10 mouse cellular contexts compared by ENCODE assay signal in genomic region chr7:64357405-64357804, GRCm38 (mm10). TPM values are rescaled to one million over a fixed set of nuclear protein-coding genes. Genes with fewer than 3 reads are reported as not detected.
DNase-seq lines count a peak whose midpoint lies in the region; ATAC-seq and TF ChIP-seq lines count a peak whose summit lies in the region.
"Had no signal": no experiment of that assay in that cellular context is flagged by ENCODE, and none has a peak within 500 bp of the region (broad histone marks: within the 10 kb centered on the region; RNA-seq: fewer than 3 reads in every experiment).

No protein-coding gene starts in this region.

- H3K4me1 ChIP-seq in cortical plate, adult 2 months (ENCODE audit: control insufficient read depth, insufficient read depth, low read length) = peaks cover 2% of the 10 kb centered on the region; the same call in 1 of the 2 replicates
- no peaks in the 10 kb centered on the region for H3K4me1 ChIP-seq in embryonic facial prominence, embryonic 10.5 days

- no peaks in the 10 kb centered on the region for H3K27me3 ChIP-seq in embryonic facial prominence, embryonic 10.5 days (replicated peaks; ENCODE audit: low read depth, poor library complexity, severe bottlenecking)
- H3K27me3 ChIP-seq: heart, embryonic 13.5 days had no signal

- no peak for ATAC-seq in megakaryocyte progenitor cell, adult 5-6 weeks (replicated peaks; ENCODE audit: poor library complexity)

- H3K9me3 ChIP-seq in embryonic facial prominence, embryonic 10.5 days = no peaks in the 10 kb centered on the region
- H3K9me3 ChIP-seq: heart, embryonic 13.5 days had no signal

- H3K27ac ChIP-seq in cortical plate, adult 2 months (ENCODE audit: insufficient read depth, low read length) = peak overlapping the region; percentile 57
- no peak overlapping the region for H3K27ac ChIP-seq in embryonic facial prominence, embryonic 10.5 days (replicated peaks)
- H3K27ac ChIP-seq: heart, embryonic 13.5 days had no signal

- H3K4me3 ChIP-seq in cortical plate, adult 2 months (ENCODE audit: insufficient read depth, low read length) = no peak overlapping the region
- no peak overlapping the region for H3K4me3 ChIP-seq in embryonic facial prominence, embryonic 10.5 days
- H3K4me3 ChIP-seq: heart, embryonic 13.5 days; myocyte had no signal

- 86% methylated on average over 9 of the region's 9 CpGs for WGBS in embryonic facial prominence, embryonic 10.5 days

- peak; percentile 85 for DNase-seq in ovary, adult 18-20 months (ENCODE audit: low spot score)
- no peak for DNase-seq in ovary, postnatal 10 days (ENCODE audit: low spot score)
- peak; percentile 27 to 80 for DNase-seq in layer of hippocampus, adult 18-20 months (ENCODE audit: low spot score in 2 of 2)
- DNase-seq in lung, postnatal 14 days = peak; percentile 82
- no peak for DNase-seq in embryonic facial prominence, embryonic 10.5 days (ENCODE audit: low spot score)
- no peak for DNase-seq in urinary bladder, postnatal 25 days (ENCODE audit: low spot score)

- no peak for TF ChIP-seq CTCF in cortical plate, adult 2 months (IDR thresholded peaks at IDR 0.05; ENCODE audit: extremely low read depth, insufficient read depth, low read length)

- peaks cover 87% of the 10 kb centered on the region for H3K36me3 ChIP-seq in embryonic facial prominence, embryonic 10.5 days (replicated peaks)

- no peak for TF ChIP-seq POLR2A in cortical plate, adult 2 months (IDR thresholded peaks at IDR 0.05; ENCODE audit: extremely low read depth, insufficient read depth, low read length)

RNA-seq across cellular contexts. Expression of gene Fan1, which starts 16.5 kb away (rescaled TPM):
- polyA plus RNA-seq in cortical plate, adult 2 months (2012; rRNA removed) = 4.1 and 4.3 TPM in 2 replicates
- total RNA-seq in layer of hippocampus, adult 18-20 months (2021) = 10 to 100 TPM; 11.4 to 12.1 TPM
- polyA plus RNA-seq in embryonic facial prominence, embryonic 10.5 days (2016; fragmentation: Nextera tagmentation; extraction: Ambion mirVana) = 9.4 and 10.7 TPM in 2 replicates
- total RNA-seq in megakaryocyte progenitor cell, adult 5-6 weeks (2015) = 1.9 and 3.2 TPM in 2 replicates
- 4.8 and 5.0 TPM in 2 replicates for total RNA-seq in megakaryocyte progenitor cell, adult 5-6 weeks (2017)

RNA-seq across cellular contexts. Expression of gene Mphosph10, which starts 34.7 kb away (rescaled TPM):
- polyA plus RNA-seq in cortical plate, adult 2 months (2012; rRNA removed) = 11.4 and 12.1 TPM in 2 replicates
- total RNA-seq in layer of hippocampus, adult 18-20 months (2021) = 10 to 100 TPM; 21.1 to 25.2 TPM
- polyA plus RNA-seq in embryonic facial prominence, embryonic 10.5 days (2016; fragmentation: Nextera tagmentation; extraction: Ambion mirVana) = 53.4 and 56.1 TPM in 2 replicates
- total RNA-seq in megakaryocyte progenitor cell, adult 5-6 weeks (2015) = 99.9 and 108 TPM in 2 replicates
- 130 and 173 TPM in 2 replicates for total RNA-seq in megakaryocyte progenitor cell, adult 5-6 weeks (2017)

RNA-seq across cellular contexts. Expression of gene Mcee, which starts 35.0 kb away (rescaled TPM):
- polyA plus RNA-seq in cortical plate, adult 2 months (2012; rRNA removed) = 59.6 and 71.7 TPM in 2 replicates
- 10 to 100 TPM; 49.2 to 57.9 TPM for total RNA-seq in layer of hippocampus, adult 18-20 months (2021)
- polyA plus RNA-seq in embryonic facial prominence, embryonic 10.5 days (2016; fragmentation: Nextera tagmentation; extraction: Ambion mirVana) = 44.0 and 44.6 TPM in 2 replicates
- 98.9 and 122 TPM in 2 replicates for total RNA-seq in megakaryocyte progenitor cell, adult 5-6 weeks (2015)
- total RNA-seq in megakaryocyte progenitor cell, adult 5-6 weeks (2017) = 145 and 155 TPM in 2 replicates

Comparison
In these comparisons a context has a peak if more than half of its experiments do, and no peak if none do; other contexts are left out.
1. DNase-seq: peak in ovary, adult 18-20 months (single experiment), layer of hippocampus, adult 18-20 months (2 of 2) and lung, postnatal 14 days (single experiment); none in ovary, postnatal 10 days (single experiment), embryonic facial prominence, embryonic 10.5 days (single experiment) and urinary bladder, postnatal 25 days (single experiment).